Mouse (Mus musculus) bone marrow, adult 2 months (tissue): ENCODE results near the gene Fam118a.

Source experiments
- CTCF ChIP-seq: fragments of 200-500 bp; IDR thresholded peaks from 2 replicates; pipeline ENCODE4 v1.5.1; 2011; ENCODE audit warnings: low read length, control low read depth; ENCODE audit not compliant: control insufficient read depth, insufficient read depth
- POLR2A ChIP-seq: fragments of 200-500 bp; IDR thresholded peaks from 2 replicates; pipeline ENCODE4 v1.6.1; 2011; ENCODE audit warnings: low read depth, mild to moderate bottlenecking, control low read depth, low read length, borderline replicate concordance; ENCODE audit not compliant: control insufficient read depth

DNA sequence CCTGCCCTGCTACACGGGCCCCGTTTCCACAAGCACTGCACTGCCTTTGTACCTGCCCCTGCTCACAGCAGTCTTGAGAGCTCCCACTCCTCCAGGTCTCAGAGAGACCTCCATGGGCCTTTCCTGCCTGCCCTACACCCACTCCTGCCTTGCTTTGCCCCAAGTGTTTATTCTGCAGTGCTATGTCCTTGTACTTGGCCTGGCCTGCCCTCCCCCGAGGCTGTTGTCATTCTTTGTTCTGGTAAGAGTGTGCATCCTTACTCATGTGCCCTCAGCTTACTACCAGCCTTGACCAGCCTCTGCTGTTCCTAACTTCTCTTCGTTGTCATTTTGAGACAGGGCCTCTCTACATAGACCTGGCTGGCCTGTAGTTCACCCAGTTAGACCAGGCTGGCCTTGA lies 19.1 kb downstream of the Fam118a start:
- TF ChIP-seq POLR2A (no peak), CTCF (no peak)
